Mouse (Mus musculus) brown adipose tissue, adult 24 weeks (tissue): ENCODE data around the gene Actn3. TPM values are rescaled to one million over a fixed set of nuclear protein-coding genes. Genes with fewer than 3 reads are reported as not detected.
"Not testable (repeated sequence)": the region's sequence is repeated elsewhere in the genome, so short reads cannot be mapped to it uniquely, and the experiment has no call there.

Experiments used
- H3K27ac ChIP-seq: fragments of 200-500 bp; replicated peaks from 2 replicates; pipeline ENCODE4 v1.5.1; 2012; ENCODE audit warnings: low read depth, mild to moderate bottlenecking, low read length
- H3K4me1 ChIP-seq: fragments of 200-500 bp; 2 replicates; pipeline ENCODE4 v1.6.1; 2012; ENCODE audit warnings: low read length, mixed read lengths; ENCODE audit not compliant: control insufficient read depth, insufficient read depth, insufficient read length
- H3K4me3 ChIP-seq: fragments of 200-500 bp; 2 replicates; pipeline ENCODE4 v1.5.1; 2012; ENCODE audit warnings: low read depth, mild to moderate bottlenecking, low read length, moderate library complexity; ENCODE audit not compliant: insufficient read depth
- polyA plus RNA-seq: library from polyadenylated mRNA; stranded (reverse); fragments of >200 nt; gene quantifications from 2 replicates; pipeline ENCODE4 v1.2.4, GENCODE M21; 2012; ENCODE audit not compliant: missing spikeins, insufficient read depth, insufficient read length

Gene Actn3
- polyA plus RNA-seq, 1 experiment, result 27.2 TPM

- Histone ChIP-seq H3K27ac (no peak overlapping the region), H3K4me1 (no peaks in the 10 kb centered on the region; the same call in 1 of the 2 replicates), H3K4me3 (no peak overlapping the region)
These were observed 35.1 kb downstream of the Actn3 start for GRCm38 (mm10) chr19:4842611-4843010.

DNA sequence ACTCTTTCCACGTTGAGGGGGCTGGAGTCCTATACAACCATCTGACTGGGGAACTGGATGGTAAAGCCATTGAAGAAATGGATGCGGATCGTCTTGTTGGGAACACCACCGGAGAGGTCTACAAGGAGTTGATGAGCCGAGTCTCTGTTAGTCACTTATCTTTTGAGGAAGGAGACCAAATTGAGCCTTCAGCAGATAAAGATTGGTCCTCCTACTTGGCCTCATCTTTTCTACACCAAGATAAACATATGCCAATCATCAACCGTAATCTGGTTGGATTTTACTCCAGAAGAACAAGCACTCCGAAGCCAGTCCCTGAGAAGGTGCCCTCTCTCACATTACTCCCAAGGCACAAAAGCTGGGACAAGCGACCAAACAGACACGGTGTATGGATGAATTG is 36.9 kb downstream of the Actn3 start:
- no peak overlapping the region for H3K27ac ChIP-seq
- no peak overlapping the region for H3K4me3 ChIP-seq
- peaks cover 3% of the 10 kb centered on the region; the same call in 1 of the 2 replicates for H3K4me1 ChIP-seq

GRCm38 (mm10) chr19:4839149-4839548 is 38.6 kb downstream of the Actn3 start, which contains the start of the genes Ccs and Ccdc87:
Ccs (minus strand) TSS chr19:4839332.
Ccdc87 (plus strand) TSS chr19:4839366.
- Histone ChIP-seq H3K27ac (0 out of 2 replicates have a peak within 1 kb of the TSS, but pooled peaks have one; percentile 4), H3K4me3 (peak within 1 kb of the TSS; percentile 68), H3K4me1 (peaks cover 8% of the 10 kb centered on the region; the same call in 1 of the 2 replicates)

DNA sequence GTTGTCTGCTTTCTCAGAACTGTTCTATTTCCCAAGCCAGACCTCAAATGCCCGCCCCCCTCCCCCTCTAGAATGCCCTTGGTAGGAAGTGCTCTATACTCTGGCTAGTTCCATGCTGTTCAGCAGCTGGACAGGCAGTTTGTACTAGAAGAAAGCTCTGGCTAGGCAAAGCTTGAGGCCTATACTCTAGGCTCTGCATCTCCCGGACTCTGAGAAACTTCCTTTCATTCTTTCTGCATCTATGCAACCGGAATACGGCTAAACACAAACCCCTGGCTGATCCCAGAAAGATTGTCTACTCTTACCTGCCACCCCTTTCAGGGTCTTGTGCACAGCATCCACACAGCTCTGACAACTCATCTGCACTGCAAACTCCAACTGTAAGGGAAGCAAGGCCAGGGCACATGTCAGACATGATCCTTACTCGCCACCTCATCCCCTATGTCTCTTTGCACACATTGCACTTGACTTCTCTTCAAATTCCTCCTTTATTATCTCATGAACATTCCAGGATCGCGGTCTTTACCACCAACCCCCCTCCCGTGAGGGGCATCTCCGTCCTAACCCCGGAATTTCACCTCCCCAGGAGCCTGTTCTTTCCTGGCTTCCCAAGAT is 39.1 kb downstream of the Actn3 start:
- peak overlapping the region; percentile 68 for H3K4me3 ChIP-seq
- H3K27ac ChIP-seq, result 0 out of 2 replicates have a peak overlapping the region, but pooled peaks have one; percentile 4
- H3K4me1 ChIP-seq, result peaks cover 8% of the 10 kb centered on the region; the same call in 1 of the 2 replicates

GRCm38 (mm10) chr19:4837049-4837448 is 40.7 kb downstream of the Actn3 start:
- Histone ChIP-seq H3K4me3 (no peak overlapping the region), H3K4me1 (peaks cover 8% of the 10 kb centered on the region; the same call in 1 of the 2 replicates), H3K27ac (no peak overlapping the region)

- peak overlapping the region; percentile 83 for H3K27ac ChIP-seq
- no peak overlapping the region for H3K4me3 ChIP-seq
- H3K4me1 ChIP-seq, result peaks cover 8% of the 10 kb centered on the region; the same call in 1 of the 2 replicates
These were observed 41.6 kb downstream of the Actn3 start for GRCm38 (mm10) chr19:4836096-4836495.

DNA sequence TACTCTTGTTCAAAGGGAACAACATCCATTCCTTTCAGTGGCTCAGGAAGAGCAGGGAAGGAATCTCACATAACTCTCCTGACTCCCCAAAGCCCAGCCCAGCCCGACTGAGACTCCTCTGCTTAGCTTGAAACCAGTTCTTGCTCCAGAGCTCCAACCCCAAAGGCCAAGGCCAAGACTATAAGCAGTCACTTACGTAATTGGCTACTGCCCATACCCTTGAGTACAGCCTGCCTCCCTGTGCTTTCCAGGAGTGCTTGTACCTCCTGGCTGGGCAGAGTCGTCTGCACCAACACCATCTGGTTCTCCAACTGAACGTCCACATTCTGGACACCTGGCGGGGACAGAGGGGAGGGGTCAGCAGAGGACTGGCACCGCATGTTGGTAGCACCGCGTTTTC is 43.7 kb downstream of the Actn3 start:
- Histone ChIP-seq H3K27ac (no peak overlapping the region), H3K4me3 (no peak overlapping the region), H3K4me1 (peaks cover 8% of the 10 kb centered on the region; the same call in 1 of the 2 replicates)

GRCm38 (mm10) chr19:4829156-4829555 is 48.6 kb downstream of the Actn3 start:
- no peaks in the 10 kb centered on the region for H3K4me1 ChIP-seq
- H3K4me3 ChIP-seq, result no peak overlapping the region
- no peak overlapping the region for H3K27ac ChIP-seq

- H3K27ac ChIP-seq, result no peak overlapping the region
- no peaks in the 10 kb centered on the region for H3K4me1 ChIP-seq
- no peak overlapping the region for H3K4me3 ChIP-seq
These were observed 49.1 kb downstream of the Actn3 start for GRCm38 (mm10) chr19:4828444-4829114.

GRCm38 (mm10) chr19:4820678-4821303 is 56.9 kb downstream of the Actn3 start:
- no peaks in the 10 kb centered on the region for H3K4me1 ChIP-seq
- no peak overlapping the region for H3K4me3 ChIP-seq
- H3K27ac ChIP-seq, result no peak overlapping the region

- Histone ChIP-seq H3K4me1 (no peaks in the 10 kb centered on the region), H3K27ac (no peak overlapping the region), H3K4me3 (no peak overlapping the region)
These were observed 60.4 kb downstream of the Actn3 start for GRCm38 (mm10) chr19:4817182-4817835.

DNA sequence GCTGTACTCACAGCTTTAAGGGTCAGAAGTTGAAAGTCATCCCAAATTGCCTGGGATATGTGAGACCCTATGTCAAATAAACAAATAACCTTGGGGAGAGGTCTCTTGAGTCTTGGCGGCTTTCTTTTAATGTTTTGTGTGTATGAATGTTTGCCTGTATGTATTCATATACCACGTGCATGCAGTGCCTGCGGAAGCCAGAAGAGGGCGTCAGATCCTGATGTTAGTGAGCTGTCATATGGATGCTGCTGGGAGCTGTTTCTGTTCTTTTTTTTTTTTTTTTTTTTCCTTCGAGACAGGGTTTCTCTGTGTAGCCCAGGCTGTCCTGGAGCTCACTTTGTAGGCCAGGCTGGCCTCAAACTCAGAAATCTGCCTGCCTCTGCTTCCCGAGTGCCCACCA is 64.7 kb downstream of the Actn3 start:
- Histone ChIP-seq H3K4me1 (peaks cover 2% of the 10 kb centered on the region), H3K4me3 (no peak overlapping the region), H3K27ac (no peak overlapping the region)

GRCm38 (mm10) chr19:4812334-4812949 is 65.3 kb downstream of the Actn3 start:
- H3K4me1 ChIP-seq, H3K27ac ChIP-seq: not testable (repeated sequence)
- H3K4me3 ChIP-seq, result peak overlapping the region; percentile 81

- Histone ChIP-seq H3K27ac (peak overlapping the region; percentile 83), H3K4me1 (peaks cover 2% of the 10 kb centered on the region), H3K4me3 (peak overlapping the region; percentile 81)
These were observed 65.8 kb downstream of the Actn3 start for GRCm38 (mm10) chr19:4811909-4812242.
